Mouse (Mus musculus) bone marrow macrophage, adult 2 months (primary cell): Measurements from ENCODE around the gene Cbs. TPM values are rescaled to one million over a fixed set of nuclear protein-coding genes. Genes with fewer than 3 reads are reported as not detected.
A peak's percentile ranks its signal among the peaks of the same experiment; 100 is the strongest.

Experiments used
- H3K27ac ChIP-seq: 2 replicates; pipeline ENCODE4 v1.5.1; 2012; ENCODE audit warnings: low read depth, low read length; ENCODE audit not compliant: insufficient read depth
- H3K4me1 ChIP-seq: 2 replicates; pipeline ENCODE4 v1.6.1; 2012; ENCODE audit warnings: low read length; ENCODE audit not compliant: control insufficient read depth, insufficient read depth
- H3K4me3 ChIP-seq: 2 replicates; pipeline ENCODE4 v1.5.1; 2012; ENCODE audit warnings: mild to moderate bottlenecking, low read length, moderate library complexity; ENCODE audit not compliant: insufficient read depth
- CTCF ChIP-seq: IDR thresholded peaks from 2 replicates; pipeline ENCODE4 v1.5.1; 2012; ENCODE audit warnings: low read depth, mild to moderate bottlenecking, low read length, moderate library complexity
- POLR2A ChIP-seq: IDR thresholded peaks from 2 replicates; pipeline ENCODE4 v1.6.1; 2012; ENCODE audit warnings: mild to moderate bottlenecking, low read depth, low read length, borderline replicate concordance
- polyA plus RNA-seq: library from polyadenylated mRNA; stranded (reverse); fragments of >200 nt; gene quantifications from 2 replicates; pipeline ENCODE4 v1.2.4, GENCODE M21; 2012; ENCODE audit not compliant: missing spikeins, insufficient read depth, insufficient read length

Cbs gene
- polyA plus RNA-seq = not detected in 2 replicates

DNA sequence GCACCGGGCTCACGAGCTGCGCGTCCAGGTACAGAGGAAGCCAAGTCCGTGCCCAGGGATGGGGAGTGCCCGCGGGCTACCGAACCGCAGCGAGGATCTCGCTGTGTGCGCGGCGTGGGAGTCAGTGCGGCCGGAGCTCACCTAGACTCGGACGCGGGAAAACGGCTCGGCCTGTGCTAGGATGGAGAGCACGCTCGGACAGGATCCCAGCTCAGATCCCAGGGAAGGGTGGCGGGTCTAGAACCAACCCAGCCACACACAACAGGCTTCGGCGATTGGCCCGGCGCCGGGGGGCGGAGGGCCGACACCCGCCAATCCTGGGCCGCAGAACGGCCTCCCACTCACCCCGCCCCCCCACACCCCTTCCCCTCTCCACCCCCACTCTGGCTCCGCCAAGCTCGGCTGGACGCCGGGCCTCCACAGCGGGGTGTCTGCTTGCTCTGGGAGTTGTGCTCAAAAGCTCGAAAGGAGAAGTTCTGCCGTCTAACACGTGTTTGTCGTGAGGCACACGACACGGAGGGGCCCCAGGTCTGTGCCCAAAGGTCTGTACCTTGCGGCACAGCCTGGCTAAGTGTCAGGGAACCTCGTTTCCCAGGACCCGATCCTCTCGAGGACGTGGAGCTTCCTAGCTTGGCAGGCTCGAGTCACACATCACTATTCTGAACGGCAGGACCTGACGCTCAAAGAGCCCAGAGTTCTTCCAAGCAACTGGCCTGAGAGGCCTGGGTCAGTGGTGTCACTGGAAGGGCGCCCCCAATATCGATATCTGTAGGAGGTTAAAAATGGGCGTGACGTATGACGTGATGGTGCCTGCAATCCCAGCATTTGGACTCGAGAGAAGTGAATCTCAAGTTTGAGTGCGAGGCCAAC, at the start of gene Cbs:
Gene Cbs, minus strand, starts transcription at position 297 of the 870 bp plus-strand sequence.
- Histone ChIP-seq H3K4me3 (peak within 1 kb of the TSS; percentile 63), H3K27ac (no peak within 1 kb of the TSS), H3K4me1 (peaks cover 10% of the 10 kb centered on the region)
- TF ChIP-seq POLR2A (no peak), CTCF (no peak)

GRCm38 (mm10) chr17:31686225-31686564, 49.2 kb upstream of the Cbs start:
- no peak overlapping the region for H3K27ac ChIP-seq
- H3K4me3 ChIP-seq = no peak overlapping the region
- no peak for TF ChIP-seq POLR2A
- TF ChIP-seq CTCF = no peak

DNA sequence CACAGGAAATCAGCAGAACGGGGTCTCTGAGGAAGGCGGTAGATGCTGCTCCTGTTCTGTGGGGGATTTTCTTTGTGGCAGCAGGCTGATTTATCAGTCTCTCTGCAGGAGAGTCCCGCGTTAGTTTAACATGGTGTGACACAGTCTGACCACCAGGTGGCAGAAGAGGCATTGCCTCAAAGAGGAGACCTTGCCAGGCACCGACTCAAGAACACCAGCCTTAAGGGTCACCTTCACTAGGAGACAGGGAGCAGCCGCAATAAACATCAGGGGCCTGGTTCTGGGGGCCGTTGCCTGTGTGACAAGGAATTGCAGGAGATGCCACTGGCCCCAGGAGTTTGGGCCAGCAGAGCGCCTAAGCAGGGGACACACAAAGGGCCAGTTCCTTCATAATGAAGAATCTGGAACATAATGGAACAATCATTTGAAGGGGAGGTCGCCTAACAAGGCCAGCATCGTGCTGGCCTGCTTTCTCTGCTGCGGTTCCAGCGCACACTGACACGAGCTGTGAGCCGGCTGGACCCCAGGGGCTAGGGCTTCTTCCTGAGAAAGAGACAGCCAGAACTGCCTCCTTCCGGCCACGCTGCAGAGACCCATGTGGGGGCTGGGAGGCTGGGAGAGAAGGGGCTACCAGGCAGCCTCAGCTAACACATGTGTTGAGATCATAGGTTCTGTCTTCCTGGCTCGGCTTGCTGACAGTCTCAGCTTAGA, 48.6 kb upstream of the Cbs start:
- TF ChIP-seq POLR2A (no peak), CTCF (peak; percentile 79)
- peaks cover 6% of the 10 kb centered on the region for H3K4me1 ChIP-seq
- H3K27ac ChIP-seq = no peak overlapping the region
- H3K4me3 ChIP-seq = no peak overlapping the region

More at GRCm38 (mm10) chr17:31686225-31686564, 49.2 kb upstream of the Cbs start:
- H3K4me1 ChIP-seq = peaks cover under 1% of the 10 kb centered on the region

DNA sequence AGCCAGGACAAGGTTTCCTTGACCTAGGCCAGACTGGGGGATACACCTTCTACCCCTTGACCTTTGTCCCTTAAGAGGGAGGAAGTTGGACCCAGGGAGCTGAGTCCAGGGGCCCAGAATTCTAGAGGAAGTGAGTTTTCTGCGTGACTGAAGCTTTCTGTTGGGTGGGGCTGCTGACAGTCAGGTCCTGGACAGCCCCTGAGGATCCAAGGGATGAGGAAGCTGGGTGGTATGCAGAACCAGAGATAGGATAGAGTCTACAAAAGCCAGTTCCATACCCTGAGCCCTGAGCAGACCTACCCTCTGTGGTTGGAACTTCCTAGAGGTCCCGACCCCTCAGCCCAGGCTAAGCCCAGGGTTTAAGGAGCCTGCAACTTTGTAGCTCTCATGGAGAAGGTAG, 43.4 kb upstream of the Cbs start:
- TF ChIP-seq CTCF (no peak), POLR2A (no peak)
- H3K27ac ChIP-seq = no peak overlapping the region
- H3K4me1 ChIP-seq = peaks cover 11% of the 10 kb centered on the region
- no peak overlapping the region for H3K4me3 ChIP-seq

- TF ChIP-seq POLR2A (no peak), CTCF (no peak)
- no peak within 1 kb of the TSS for H3K27ac ChIP-seq
- H3K4me3 ChIP-seq = no peak within 1 kb of the TSS
- peaks cover 11% of the 10 kb centered on the region for H3K4me1 ChIP-seq
These were observed 40.5 kb upstream of the Cbs start, which contains the start of gene Cryaa for GRCm38 (mm10) chr17:31677507-31677906. Gene Cryaa, plus strand, starts transcription at chr17:31677807.

GRCm38 (mm10) chr17:31674426-31674825, 37.4 kb upstream of the Cbs start:
- TF ChIP-seq POLR2A (no peak), CTCF (no peak)
- Histone ChIP-seq H3K27ac (no peak overlapping the region), H3K4me3 (no peak overlapping the region), H3K4me1 (no peaks in the 10 kb centered on the region)

DNA sequence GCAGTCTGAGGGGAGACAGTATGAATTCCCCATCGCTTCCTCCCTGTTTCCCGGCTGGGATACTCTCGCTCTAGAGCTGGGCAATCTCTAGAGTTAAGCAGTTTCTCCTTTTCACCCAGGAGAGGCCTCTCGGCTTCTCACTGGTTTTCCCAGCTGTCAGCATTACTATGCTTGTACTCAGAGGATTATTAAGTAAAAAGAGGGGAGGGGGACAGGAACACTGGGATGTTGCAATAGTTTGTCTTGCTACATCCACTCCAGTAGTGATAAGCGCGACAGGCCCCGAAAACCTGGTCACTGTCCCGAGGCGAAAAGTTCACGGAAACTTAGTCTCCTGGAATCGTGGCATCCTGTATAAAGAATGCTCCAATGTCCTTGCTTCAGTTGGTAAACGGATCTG, 35.2 kb upstream of the Cbs start:
- TF ChIP-seq CTCF (no peak), POLR2A (no peak)
- H3K4me3 ChIP-seq = no peak overlapping the region
- H3K4me1 ChIP-seq = no peaks in the 10 kb centered on the region
- no peak overlapping the region for H3K27ac ChIP-seq

DNA sequence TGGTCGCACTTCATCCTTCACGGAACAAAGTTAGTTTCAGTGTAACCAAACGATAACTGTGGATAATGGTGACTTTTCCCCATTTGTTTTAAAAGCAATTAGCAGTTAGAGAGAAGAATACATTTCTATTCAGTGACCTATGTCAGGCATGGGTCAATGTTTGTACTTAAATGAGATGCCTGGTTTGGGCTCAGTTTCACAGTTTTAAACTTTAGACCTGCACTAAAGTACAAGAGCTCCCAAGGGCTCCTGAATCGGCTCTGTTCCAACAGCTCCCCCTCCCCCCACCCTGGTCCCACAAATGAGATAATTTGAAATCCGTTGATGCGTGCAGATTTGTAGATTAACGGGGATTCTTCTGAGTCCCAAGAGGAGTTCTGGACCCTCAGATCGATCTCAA, 34.7 kb upstream of the Cbs start:
- no peak for TF ChIP-seq POLR2A
- no peak for TF ChIP-seq CTCF
- H3K27ac ChIP-seq = no peak overlapping the region
- H3K4me3 ChIP-seq = no peak overlapping the region

DNA sequence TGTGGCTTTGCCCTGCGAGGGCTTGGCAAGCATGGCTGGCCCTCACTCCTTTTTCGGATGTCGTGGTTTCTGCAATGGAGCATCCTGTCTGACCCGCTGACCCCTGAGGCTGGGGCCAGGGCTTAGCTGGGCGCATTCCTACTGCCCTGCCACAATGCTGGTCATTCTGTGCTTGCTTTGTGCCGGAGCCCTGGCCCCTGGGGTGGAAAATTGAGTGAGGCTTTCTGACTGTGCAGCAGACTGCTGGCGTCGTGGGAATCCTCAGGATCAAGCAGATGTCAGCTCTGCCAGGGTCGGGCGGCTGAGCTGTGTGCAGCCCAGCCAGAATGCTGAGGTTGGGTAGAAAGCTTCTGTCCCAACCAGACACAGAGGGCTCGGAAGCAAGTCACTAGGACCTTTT, 33.1 kb upstream of the Cbs start:
- no peaks in the 10 kb centered on the region for H3K4me1 ChIP-seq
- TF ChIP-seq POLR2A = no peak
- no peak for TF ChIP-seq CTCF
- H3K27ac ChIP-seq = no peak overlapping the region
- no peak overlapping the region for H3K4me3 ChIP-seq

More for the DNA sequence above, 34.7 kb upstream of the Cbs start:
- no peaks in the 10 kb centered on the region for H3K4me1 ChIP-seq

GRCm38 (mm10) chr17:31668306-31668705, 31.3 kb upstream of the Cbs start:
- H3K4me3 ChIP-seq = no peak overlapping the region
- TF ChIP-seq POLR2A = no peak
- TF ChIP-seq CTCF = no peak
- no peak overlapping the region for H3K27ac ChIP-seq
- no peaks in the 10 kb centered on the region for H3K4me1 ChIP-seq
